Mouse (Mus musculus) forebrain, embryonic 14.5 days (tissue): ENCODE results near the gene 1700021F07Rik. TPM values are rescaled to one million over a fixed set of nuclear protein-coding genes. Genes with fewer than 3 reads are reported as not detected.
A peak's percentile ranks its signal among the peaks of the same experiment; 100 is the strongest.

Experiments
- ATAC-seq: fragments of 200-750 bp; cut with Nextera tagmentation; 2 replicates; pipeline ENCODE4 v1.8.0; 2017; ENCODE audit warnings: mild to moderate bottlenecking, moderate library complexity
- DNase-seq: peaks from one replicate; pipeline ENCODE4 v3.0.0-alpha.2; 2015; ENCODE audit warnings: low spot score
- H3K27ac ChIP-seq: fragments of 300-500 bp; sonication (generic); 2 replicates; pipeline ENCODE4 v1.5.1; 2014; ENCODE audit warnings: low read depth, mild to moderate bottlenecking, control low read depth, low read length, moderate library complexity
- H3K27me3 ChIP-seq: fragments of 300-500 bp; sonication (generic); replicated peaks from 2 replicates; pipeline ENCODE4 v1.6.1; 2014; ENCODE audit warnings: low read length, control low read depth, mixed read lengths; ENCODE audit not compliant: control insufficient read depth, insufficient read depth
- H3K36me3 ChIP-seq: fragments of 300-500 bp; sonication (generic); 2 replicates; pipeline ENCODE4 v1.6.1; 2014; ENCODE audit warnings: low read length, control low read depth; ENCODE audit not compliant: control insufficient read depth, insufficient read depth
- H3K4me1 ChIP-seq: fragments of 300-500 bp; sonication (generic); 2 replicates; pipeline ENCODE4 v1.6.1; 2014; ENCODE audit warnings: antibody characterized with exemption, low read length, control low read depth; ENCODE audit not compliant: control insufficient read depth, insufficient read depth
- H3K4me2 ChIP-seq: fragments of 300-500 bp; sonication (generic); 2 replicates; pipeline ENCODE4 v1.6.1; 2014; ENCODE audit warnings: mild to moderate bottlenecking, control low read depth, low read length
- H3K4me3 ChIP-seq: fragments of 300-500 bp; sonication (generic); 2 replicates; pipeline ENCODE4 v1.5.1; 2014; ENCODE audit warnings: low read depth, low read length, control low read depth
- H3K9ac ChIP-seq: fragments of 300-500 bp; sonication (generic); 2 replicates; pipeline ENCODE4 v1.6.1; 2014; ENCODE audit warnings: mild to moderate bottlenecking, low read length, control low read depth, moderate library complexity
- H3K9me3 ChIP-seq: fragments of 300-500 bp; sonication (generic); replicated peaks from 2 replicates; pipeline ENCODE4 v1.6.1; 2016; ENCODE audit warnings: low read length, control low read depth, mixed read lengths; ENCODE audit not compliant: control insufficient read depth
- WGBS: fragments of 180-500 bp; shearing (Covaris S2); extraction: QIAGEN DNeasy Blood & Tissue Kit; methylation state at CpG from one replicate; pipeline ENCODE4 v1.1.7; 2014; 5-methylcytosine and 5-hydroxymethylcytosine counted together
- polyA plus RNA-seq: library from polyadenylated mRNA; unstranded; fragments of >200 nt; fragmentation: Nextera tagmentation; extraction: Ambion mirVana; gene quantifications from 2 replicates; pipeline ENCODE4 v1.2.1, GENCODE M21; 2014

The 1700021F07Rik gene
- polyA plus RNA-seq, result not detected in 2 replicates

DNA sequence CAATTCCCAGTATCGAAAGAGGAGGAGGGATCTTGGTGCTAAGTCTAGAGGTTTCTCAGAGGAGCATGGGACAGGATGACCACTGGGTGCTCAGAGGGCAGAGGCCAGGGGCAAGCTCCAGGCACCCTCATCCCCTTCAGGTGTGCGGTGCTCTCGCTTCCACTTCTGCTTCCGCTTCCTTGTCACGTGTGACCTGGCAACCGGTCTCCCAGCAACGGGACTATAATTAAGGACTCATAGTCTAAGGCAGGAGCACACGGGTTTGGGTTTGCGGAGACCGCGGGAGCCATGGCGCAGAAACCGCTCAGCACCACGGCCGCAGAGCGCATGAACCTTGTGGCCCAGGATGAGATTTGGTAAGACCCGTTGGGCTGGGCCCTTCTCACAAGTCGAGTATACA lies at the start of gene 1700021F07Rik:
Gene 1700021F07Rik (plus strand): TSS at position 211 of the 400 bp plus-strand sequence.
- H3K27ac ChIP-seq, result no peak within 1 kb of the TSS
- WGBS, result 93% methylated on average over 18 of the region's 18 CpGs
- no peak for ATAC-seq
- H3K4me2 ChIP-seq, result no peak within 1 kb of the TSS
- no peaks in the 10 kb centered on the region for H3K27me3 ChIP-seq
- H3K9ac ChIP-seq, result no peak within 1 kb of the TSS
- H3K36me3 ChIP-seq, result no peaks in the 10 kb centered on the region
- DNase-seq, result no peak
- H3K4me1 ChIP-seq, result no peaks in the 10 kb centered on the region
- no peaks in the 10 kb centered on the region for H3K9me3 ChIP-seq
- H3K4me3 ChIP-seq, result no peak within 1 kb of the TSS

GRCm38 (mm10) chr2:173473233-173473632 lies 49.2 kb upstream of the 1700021F07Rik start:
- DNase-seq, result no peak

GRCm38 (mm10) chr2:173479050-173479449 lies 43.3 kb upstream of the 1700021F07Rik start:
- H3K9me3 ChIP-seq, result no peaks in the 10 kb centered on the region
- H3K4me2 ChIP-seq, result no peak overlapping the region
- ATAC-seq, result no peak
- H3K36me3 ChIP-seq, result no peaks in the 10 kb centered on the region
- H3K4me1 ChIP-seq, result no peaks in the 10 kb centered on the region
- 93% methylated on average over 12 of the region's 12 CpGs for WGBS
- H3K9ac ChIP-seq, result no peak overlapping the region
- DNase-seq, result no peak
- H3K4me3 ChIP-seq, result no peak overlapping the region
- H3K27me3 ChIP-seq, result no peaks in the 10 kb centered on the region
- H3K27ac ChIP-seq, result no peak overlapping the region

More at GRCm38 (mm10) chr2:173473233-173473632, 49.2 kb upstream of the 1700021F07Rik start:
- Histone ChIP-seq H3K9ac (no peak overlapping the region), H3K4me3 (no peak overlapping the region), H3K27ac (no peak overlapping the region), H3K36me3 (no peaks in the 10 kb centered on the region), H3K27me3 (no peaks in the 10 kb centered on the region), H3K4me1 (no peaks in the 10 kb centered on the region), H3K9me3 (no peaks in the 10 kb centered on the region), H3K4me2 (no peak overlapping the region)
- WGBS, result 72% methylated on average over 11 of the region's 11 CpGs
- ATAC-seq, result no peak

GRCm38 (mm10) chr2:173484486-173484885 lies 37.9 kb upstream of the 1700021F07Rik start:
- H3K4me2 ChIP-seq, result no peak overlapping the region

DNA sequence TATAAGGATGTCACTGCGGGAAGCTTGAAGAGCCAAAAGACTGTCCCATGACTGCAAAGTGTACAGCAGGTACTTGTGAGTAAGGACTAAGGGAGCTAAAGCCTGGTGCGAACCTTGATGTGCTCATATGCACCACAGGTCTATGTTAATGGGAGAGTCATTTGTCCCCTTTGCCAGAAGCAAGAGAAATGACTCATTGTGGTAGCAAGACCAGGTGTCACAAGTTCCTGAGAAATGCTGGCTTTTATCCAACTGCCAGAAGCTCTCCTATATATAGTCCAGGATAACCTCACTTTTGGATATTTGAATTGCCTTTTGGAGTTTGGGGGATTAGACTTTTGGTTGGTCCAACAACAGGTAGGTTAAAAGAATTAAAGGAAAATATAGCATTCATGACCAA lies 22.8 kb upstream of the 1700021F07Rik start:
- Histone ChIP-seq H3K36me3 (no peaks in the 10 kb centered on the region), H3K9ac (no peak overlapping the region), H3K27me3 (no peaks in the 10 kb centered on the region), H3K9me3 (no peaks in the 10 kb centered on the region), H3K4me1 (no peaks in the 10 kb centered on the region), H3K27ac (no peak overlapping the region), H3K4me3 (no peak overlapping the region), H3K4me2 (no peak overlapping the region)
- WGBS, result 89% methylated on average over 2 of the region's 2 CpGs
- no peak for DNase-seq
- ATAC-seq, result no peak

More at GRCm38 (mm10) chr2:173484486-173484885, 37.9 kb upstream of the 1700021F07Rik start:
- Histone ChIP-seq H3K9ac (no peak overlapping the region), H3K9me3 (no peaks in the 10 kb centered on the region), H3K27me3 (no peaks in the 10 kb centered on the region), H3K36me3 (no peaks in the 10 kb centered on the region), H3K4me3 (no peak overlapping the region), H3K4me1 (no peaks in the 10 kb centered on the region), H3K27ac (no peak overlapping the region)
- WGBS, result 83% methylated on average over 4 of the region's 4 CpGs
- no peak for DNase-seq
- no peak for ATAC-seq

GRCm38 (mm10) chr2:173513977-173514376 lies 8.4 kb upstream of the 1700021F07Rik start:
- ATAC-seq (no peak), DNase-seq (no peak)
- Histone ChIP-seq H3K27me3 (no peaks in the 10 kb centered on the region), H3K36me3 (no peaks in the 10 kb centered on the region), H3K9me3 (no peaks in the 10 kb centered on the region), H3K27ac (no peak overlapping the region), H3K9ac (no peak overlapping the region), H3K4me3 (no peak overlapping the region), H3K4me2 (no peak overlapping the region), H3K4me1 (no peaks in the 10 kb centered on the region)
- 90% methylated on average over 6 of the region's 6 CpGs for WGBS

- no peak for DNase-seq
- Histone ChIP-seq H3K27me3 (no peaks in the 10 kb centered on the region), H3K4me1 (no peaks in the 10 kb centered on the region), H3K27ac (no peak overlapping the region), H3K9me3 (no peaks in the 10 kb centered on the region), H3K4me2 (no peak overlapping the region), H3K36me3 (no peaks in the 10 kb centered on the region), H3K4me3 (no peak overlapping the region), H3K9ac (no peak overlapping the region)
- 72% methylated on average over 6 of the region's 6 CpGs for WGBS
- no peak for ATAC-seq
Observed at GRCm38 (mm10) chr2:173515186-173515585, 7.2 kb upstream of the 1700021F07Rik start.

- DNase-seq, result peak; percentile 36
- no peak overlapping the region for H3K27ac ChIP-seq
- no peaks in the 10 kb centered on the region for H3K27me3 ChIP-seq
- H3K4me3 ChIP-seq, result no peak overlapping the region
- no peak overlapping the region for H3K4me2 ChIP-seq
- H3K9ac ChIP-seq, result no peak overlapping the region
- H3K36me3 ChIP-seq, result no peaks in the 10 kb centered on the region
- WGBS, result 78% methylated on average over 25 of the region's 25 CpGs
- ATAC-seq, result no peak
- H3K9me3 ChIP-seq, result no peaks in the 10 kb centered on the region
- no peaks in the 10 kb centered on the region for H3K4me1 ChIP-seq
Observed at GRCm38 (mm10) chr2:173516150-173516855, 6.1 kb upstream of the 1700021F07Rik start.

DNA sequence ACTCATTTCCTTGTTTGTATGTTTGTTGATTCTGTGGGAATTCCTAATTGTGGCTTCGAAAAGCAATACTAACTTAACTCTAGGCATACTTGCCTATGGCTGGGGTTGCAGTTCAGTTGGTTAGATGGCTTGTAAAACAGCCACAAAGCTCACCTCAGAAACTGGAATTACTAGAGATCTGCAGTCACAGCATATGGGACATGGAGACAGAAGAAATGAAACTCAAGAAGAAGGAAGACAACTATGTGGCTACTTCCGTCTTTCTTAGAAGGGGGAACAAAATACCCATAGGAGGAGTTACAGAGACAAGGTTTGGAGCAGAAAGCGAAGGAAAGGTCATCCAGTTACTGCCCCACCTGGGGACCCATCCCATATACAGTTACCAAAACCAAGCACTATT lies 6.1 kb downstream of the 1700021F07Rik start:
- H3K36me3 ChIP-seq, result no peaks in the 10 kb centered on the region
- no peaks in the 10 kb centered on the region for H3K27me3 ChIP-seq
- no peak overlapping the region for H3K4me3 ChIP-seq
- H3K27ac ChIP-seq, result no peak overlapping the region
- H3K9me3 ChIP-seq, result no peaks in the 10 kb centered on the region
- no peak overlapping the region for H3K4me2 ChIP-seq
- WGBS, result 86% methylated on average over 3 of the region's 3 CpGs
- no peak overlapping the region for H3K9ac ChIP-seq
- H3K4me1 ChIP-seq, result no peaks in the 10 kb centered on the region
- DNase-seq, result no peak
- ATAC-seq, result no peak
